Mouse (Mus musculus) CD8-positive naive resting alpha-beta T cell, adult 2 months (primary cell): ENCODE data around the gene Ddx39.

Source experiments
- DNase-seq, 2 experiments: peaks; one replicate each; pipeline ENCODE4 v3.0.0; 2022; ENCODE audit warnings: low read depth in 2 of 2, low spot score in 2 of 2

Ddx39 gene

GRCm38 (mm10) chr8:83715031-83715690 lies at the start of gene Ddx39:
TSS of gene Ddx39 (plus strand) at chr8:83715177.
- DNase-seq = peak; percentile 94 to 98

- no peak for DNase-seq
These were observed 48.8 kb upstream of the Ddx39 start, which contains the start of gene Ptger1 for GRCm38 (mm10) chr8:83665969-83666865. TSS of gene Ptger1 (plus strand) at chr8:83666678.

- DNase-seq = no peak
These were observed 48.1 kb upstream of the Ddx39 start for GRCm38 (mm10) chr8:83666866-83667234.

- no peak for DNase-seq
These were observed 47.5 kb upstream of the Ddx39 start for GRCm38 (mm10) chr8:83667526-83667925.

GRCm38 (mm10) chr8:83668010-83668916 lies 46.7 kb upstream of the Ddx39 start:
- peak; percentile 25 to 50 for DNase-seq

- DNase-seq = no peak
These were observed 46.0 kb upstream of the Ddx39 start for GRCm38 (mm10) chr8:83669013-83669412.

- no peak for DNase-seq
These were observed 42.0 kb upstream of the Ddx39 start for GRCm38 (mm10) chr8:83672936-83673335.

GRCm38 (mm10) chr8:83674497-83674896 lies 40.5 kb upstream of the Ddx39 start:
- DNase-seq = no peak

- no peak for DNase-seq
These were observed 35.1 kb upstream of the Ddx39 start for GRCm38 (mm10) chr8:83679866-83680265.

GRCm38 (mm10) chr8:83680603-83681002 lies 34.4 kb upstream of the Ddx39 start:
- DNase-seq = no peak

- DNase-seq = no peak
These were observed 33.9 kb upstream of the Ddx39 start for GRCm38 (mm10) chr8:83681099-83681498.

- no peak for DNase-seq
These were observed 30.5 kb upstream of the Ddx39 start for GRCm38 (mm10) chr8:83684517-83684916.

GRCm38 (mm10) chr8:83689264-83689663 lies 25.7 kb upstream of the Ddx39 start:
- DNase-seq = no peak

- no peak for DNase-seq
These were observed 21.3 kb upstream of the Ddx39 start for GRCm38 (mm10) chr8:83693609-83694236.

- DNase-seq = no peak
These were observed 20.4 kb upstream of the Ddx39 start for GRCm38 (mm10) chr8:83694369-83695160.

- DNase-seq = peak in 1 of 2 experiments; percentile 44
These were observed 19.4 kb upstream of the Ddx39 start for GRCm38 (mm10) chr8:83695351-83696106.

GRCm38 (mm10) chr8:83697374-83698220 lies 17.4 kb upstream of the Ddx39 start:
- DNase-seq = peak in 1 of 2 experiments; percentile 6

GRCm38 (mm10) chr8:83698291-83698660 lies 16.7 kb upstream of the Ddx39 start:
- peak; percentile 63 to 69 for DNase-seq
